ENCODE assay signal across 9 mouse cellular contexts in genomic region chr19:17388404-17388803, GRCm38 (mm10). TPM values are rescaled to one million over a fixed set of nuclear protein-coding genes. Genes with fewer than 3 reads are reported as not detected.
A peak's percentile ranks its signal among the peaks of the same experiment; 100 is the strongest.
DNase-seq lines count a peak whose midpoint lies in the region; ATAC-seq and TF ChIP-seq lines count a peak whose summit lies in the region.
"Had no signal": no experiment of that assay in that cellular context is flagged by ENCODE, and none has a peak within 500 bp of the region (broad histone marks: within the 10 kb centered on the region; RNA-seq: fewer than 3 reads in every experiment).

No protein-coding gene starts in this region.

- DNase-seq in gastrocnemius, adult 2 months: no peak
- no peak for DNase-seq in gastrocnemius, postnatal 10 days
- DNase-seq in lung, postnatal 0 days (ENCODE audit: low spot score): peak; percentile 85
- DNase-seq in lung, postnatal 14 days: no peak
- peak; percentile 78 for DNase-seq in embryonic facial prominence, embryonic 14.5 days (ENCODE audit: low spot score)
- peak; percentile 82 for DNase-seq in midbrain, embryonic 14.5 days
- DNase-seq in right cerebral cortex, postnatal 14 days: no peak
- no peak for DNase-seq in ovary, postnatal 36 days (ENCODE audit: low spot score)

- no peak overlapping the region for H3K9ac ChIP-seq in lung, postnatal 0 days (replicated peaks; ENCODE audit: low read depth)
- no peak overlapping the region for H3K9ac ChIP-seq in embryonic facial prominence, embryonic 14.5 days (ENCODE audit: low read depth, low read length)
- H3K9ac ChIP-seq in midbrain, embryonic 14.5 days (replicated peaks; ENCODE audit: low read length): no peak overlapping the region
- H3K9ac ChIP-seq: heart, embryonic 13.5 days had no signal

- no peaks in the 10 kb centered on the region for H3K36me3 ChIP-seq in lung, postnatal 0 days (ENCODE audit: insufficient read depth, low read length)
- H3K36me3 ChIP-seq in embryonic facial prominence, embryonic 14.5 days (ENCODE audit: control insufficient read depth, insufficient read depth, low read length): no peaks in the 10 kb centered on the region
- no peaks in the 10 kb centered on the region for H3K36me3 ChIP-seq in midbrain, embryonic 14.5 days (ENCODE audit: control insufficient read depth, insufficient read depth, low read length)
- H3K36me3 ChIP-seq: heart, embryonic 13.5 days had no signal

- no peaks in the 10 kb centered on the region; the same call in 1 of the 2 replicates for H3K4me1 ChIP-seq in lung, postnatal 0 days (ENCODE audit: insufficient read depth, low read depth, low read length)
- no peaks in the 10 kb centered on the region for H3K4me1 ChIP-seq in embryonic facial prominence, embryonic 14.5 days (ENCODE audit: control insufficient read depth, insufficient read depth, low read length)
- no peaks in the 10 kb centered on the region for H3K4me1 ChIP-seq in midbrain, embryonic 14.5 days (ENCODE audit: control insufficient read depth, insufficient read depth, low read length)
- H3K4me1 ChIP-seq: heart, embryonic 13.5 days had no signal

- intact Hi-C loops in gastrocnemius, adult 2 months (cut with DNase I): loop anchor here (2.0 kb wide), 1 partner anchor 264 kb away; no protein-coding TSS in a partner anchor

- TF ChIP-seq CTCF in gastrocnemius, adult 2 months (IDR thresholded peaks at IDR 0.05): peak; percentile 70
- TF ChIP-seq CTCF in lung, postnatal 0 days (IDR thresholded peaks at IDR 0.05): peak; percentile 74

- H3K4me2 ChIP-seq in lung, postnatal 0 days (replicated peaks; ENCODE audit: low read depth, low read length): no peak overlapping the region
- H3K4me2 ChIP-seq in embryonic facial prominence, embryonic 14.5 days (ENCODE audit: low read depth, low read length): no peak overlapping the region
- no peak overlapping the region for H3K4me2 ChIP-seq in midbrain, embryonic 14.5 days (ENCODE audit: low read length)
- H3K4me2 ChIP-seq: heart, embryonic 13.5 days had no signal

- H3K4me3 ChIP-seq in gastrocnemius, adult 2 months: no peak overlapping the region
- H3K4me3 ChIP-seq in lung, postnatal 0 days (ENCODE audit: low read depth, low read length): no peak overlapping the region
- no peak overlapping the region for H3K4me3 ChIP-seq in embryonic facial prominence, embryonic 14.5 days (ENCODE audit: low read depth, low read length)
- H3K4me3 ChIP-seq in midbrain, embryonic 14.5 days (replicated peaks; ENCODE audit: low read depth, low read length): no peak overlapping the region
- H3K4me3 ChIP-seq: heart, embryonic 13.5 days had no signal

- no peaks in the 10 kb centered on the region for H3K9me3 ChIP-seq in lung, postnatal 0 days (ENCODE audit: low read length)
- no peaks in the 10 kb centered on the region for H3K9me3 ChIP-seq in embryonic facial prominence, embryonic 14.5 days (ENCODE audit: control insufficient read depth, low read length)
- H3K9me3 ChIP-seq in midbrain, embryonic 14.5 days (ENCODE audit: control insufficient read depth, low read length): no peaks in the 10 kb centered on the region
- H3K9me3 ChIP-seq: heart, embryonic 13.5 days had no signal

- no peak for TF ChIP-seq EP300 in lung, postnatal 0 days (IDR thresholded peaks at IDR 0.05)

- WGBS in lung, postnatal 0 days: 10% methylated on average over 2 of the region's 2 CpGs
- WGBS in embryonic facial prominence, embryonic 14.5 days: 18% methylated on average over 2 of the region's 2 CpGs
- WGBS in midbrain, embryonic 14.5 days: 14% methylated on average over 2 of the region's 2 CpGs

- ATAC-seq in lung, postnatal 0 days: no peak
- no peak for ATAC-seq in embryonic facial prominence, embryonic 14.5 days (ENCODE audit: low read depth)
- ATAC-seq in midbrain, embryonic 14.5 days (ENCODE audit: low FRiP score, low TSS enrichment): no peak

- H3K27me3 ChIP-seq in lung, postnatal 0 days (replicated peaks; ENCODE audit: insufficient read depth, low read length): no peaks in the 10 kb centered on the region
- H3K27me3 ChIP-seq in embryonic facial prominence, embryonic 14.5 days (replicated peaks; ENCODE audit: control insufficient read depth, insufficient read depth, low read length): no peaks in the 10 kb centered on the region
- 0 out of 2 replicates have a peak, but pooled peaks cover 4% of the 10 kb centered on the region for H3K27me3 ChIP-seq in midbrain, embryonic 14.5 days (ENCODE audit: control insufficient read depth, insufficient read depth, low read length)

- H3K27ac ChIP-seq in gastrocnemius, adult 2 months: no peak overlapping the region
- H3K27ac ChIP-seq in lung, postnatal 0 days (ENCODE audit: low read length): no peak overlapping the region
- no peak overlapping the region for H3K27ac ChIP-seq in embryonic facial prominence, embryonic 14.5 days (replicated peaks; ENCODE audit: low read depth, low read length)
- no peak overlapping the region for H3K27ac ChIP-seq in midbrain, embryonic 14.5 days (replicated peaks; ENCODE audit: low read depth, low read length)
- H3K27ac ChIP-seq: heart, embryonic 13.5 days had no signal

RNA-seq across cellular contexts. Expression of gene Rfk, which starts 5.4 kb away (rescaled TPM):
- total RNA-seq in gastrocnemius, adult 2 months (2021): 10 to 100 TPM; 62.3 to 74.5 TPM
- 10 to 100 TPM; 34.2 to 39.3 TPM for total RNA-seq in gastrocnemius, postnatal 10 days (2021)
- 77.4 and 93.0 TPM in 2 replicates for polyA plus RNA-seq in lung, postnatal 0 days (2015; fragmentation: Nextera tagmentation; extraction: Ambion mirVana)
- polyA plus RNA-seq in embryonic facial prominence, embryonic 14.5 days (2014; fragmentation: Nextera tagmentation; extraction: Ambion mirVana): 64.7 and 68.8 TPM in 2 replicates
- 56.6 and 71.0 TPM in 2 replicates for polyA plus RNA-seq in midbrain, embryonic 14.5 days (2014; fragmentation: Nextera tagmentation; extraction: Ambion mirVana)

RNA-seq across cellular contexts. Expression of gene Gcnt1, which starts 15.8 kb away (rescaled TPM):
- under 1 TPM; 0.41 to 0.95 TPM for total RNA-seq in gastrocnemius, adult 2 months (2021)
- 1 to 10 TPM; 1.8 to 2.9 TPM for total RNA-seq in gastrocnemius, postnatal 10 days (2021)
- polyA plus RNA-seq in lung, postnatal 0 days (2015; fragmentation: Nextera tagmentation; extraction: Ambion mirVana): 2.6 and 2.7 TPM in 2 replicates
- 7.6 and 7.8 TPM in 2 replicates for polyA plus RNA-seq in embryonic facial prominence, embryonic 14.5 days (2014; fragmentation: Nextera tagmentation; extraction: Ambion mirVana)
- 0.50 and 1.1 TPM in 2 replicates for polyA plus RNA-seq in midbrain, embryonic 14.5 days (2014; fragmentation: Nextera tagmentation; extraction: Ambion mirVana)

Comparison
In these comparisons a context has a peak if more than half of its experiments do, and no peak if none do; other contexts are left out.
1. DNase-seq: peak in lung, postnatal 0 days (single experiment), embryonic facial prominence, embryonic 14.5 days (single experiment) and midbrain, embryonic 14.5 days (single experiment); none in gastrocnemius, adult 2 months (single experiment), gastrocnemius, postnatal 10 days (single experiment), lung, postnatal 14 days (single experiment), right cerebral cortex, postnatal 14 days (single experiment) and ovary, postnatal 36 days (single experiment).